Mouse (Mus musculus) hindbrain, embryonic 14.5 days (tissue): ENCODE measurements at regions not wholly inside any gene's neighbourhood (a gene's known extent, or its start where the extent isn't known, plus 50 kb on each side); places are given as distances from the start of the nearest gene placed in this dataset.

Experiments used
- ATAC-seq: fragments of 200-750 bp; cut with Nextera tagmentation; 2 replicates; pipeline ENCODE4 v1.8.0; 2017; ENCODE audit warnings: moderate number of reproducible peaks, mild to moderate bottlenecking, moderate TSS enrichment, moderate library complexity; ENCODE audit not compliant: low FRiP score
- DNase-seq: peaks from one replicate; pipeline ENCODE4 v3.0.0-alpha.2; 2015; ENCODE audit warnings: low spot score
- H3K27ac ChIP-seq: fragments of 300-500 bp; sonication (generic); 2 replicates; pipeline ENCODE4 v1.5.1; 2014; ENCODE audit warnings: mild to moderate bottlenecking, moderate library complexity
- H3K27me3 ChIP-seq: fragments of 300-500 bp; sonication (generic); 2 replicates; pipeline ENCODE4 v1.6.1; 2014; ENCODE audit warnings: mild to moderate bottlenecking, low read length, mixed read lengths; ENCODE audit not compliant: control insufficient read depth, insufficient read depth
- H3K36me3 ChIP-seq: fragments of 300-500 bp; sonication (generic); replicated peaks from 2 replicates; pipeline ENCODE4 v1.6.1; 2014; ENCODE audit not compliant: control insufficient read depth, insufficient read depth
- H3K4me1 ChIP-seq: fragments of 300-500 bp; sonication (generic); replicated peaks from 2 replicates; pipeline ENCODE4 v1.6.1; 2014; ENCODE audit warnings: antibody characterized with exemption, low read length, mixed read lengths; ENCODE audit not compliant: control insufficient read depth, insufficient read depth
- H3K4me2 ChIP-seq: fragments of 300-500 bp; sonication (generic); replicated peaks from 2 replicates; pipeline ENCODE4 v1.6.1; 2014; ENCODE audit warnings: mild to moderate bottlenecking, moderate library complexity
- H3K4me3 ChIP-seq: fragments of 300-500 bp; sonication (generic); replicated peaks from 2 replicates; pipeline ENCODE4 v1.5.1; 2014; ENCODE audit warnings: mild to moderate bottlenecking, low read length
- H3K9ac ChIP-seq: fragments of 300-500 bp; sonication (generic); 2 replicates; pipeline ENCODE4 v1.6.1; 2014
- H3K9me3 ChIP-seq: fragments of 300-500 bp; sonication (generic); 2 replicates; pipeline ENCODE4 v1.6.1; 2016; ENCODE audit warnings: low read length; ENCODE audit not compliant: control insufficient read depth
- WGBS: fragments of 180-500 bp; shearing (Covaris S2); extraction: QIAGEN DNeasy Blood & Tissue Kit; methylation state at CpG from one replicate; pipeline ENCODE4 v1.1.7; 2014; 5-methylcytosine and 5-hydroxymethylcytosine counted together

DNA sequence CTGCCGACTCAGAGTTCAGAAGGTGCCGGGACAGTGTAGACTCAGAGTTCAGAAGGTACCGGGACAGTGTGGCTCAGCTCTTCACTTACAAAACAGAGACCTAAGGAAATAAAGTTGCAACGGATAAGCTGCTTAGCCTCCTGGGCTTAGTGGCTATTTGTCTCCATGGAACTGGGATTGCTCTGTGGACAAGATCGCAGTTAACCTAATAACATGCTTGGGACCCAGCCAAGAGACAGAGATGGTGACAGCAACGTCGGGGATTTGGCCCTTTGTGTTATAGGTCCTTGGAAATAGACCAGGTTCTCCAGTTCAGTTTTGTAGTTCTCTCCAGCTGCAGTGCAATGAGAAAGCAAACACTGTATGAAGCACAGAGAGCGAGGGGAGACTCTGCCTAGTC, 549.1 kb upstream of the Adam5 start:
- H3K36me3 ChIP-seq = no peaks in the 10 kb centered on the region
- H3K9me3 ChIP-seq = no peaks in the 10 kb centered on the region
- no peaks in the 10 kb centered on the region for H3K27me3 ChIP-seq
- H3K9ac ChIP-seq = no peak overlapping the region
- ATAC-seq (no peak), DNase-seq (no peak)
- H3K27ac ChIP-seq = no peak overlapping the region
- WGBS = 58% methylated on average over 8 of the region's 8 CpGs
- no peak overlapping the region for H3K4me2 ChIP-seq
- H3K4me3 ChIP-seq = no peak overlapping the region
- H3K4me1 ChIP-seq = peaks cover 11% of the 10 kb centered on the region

DNA sequence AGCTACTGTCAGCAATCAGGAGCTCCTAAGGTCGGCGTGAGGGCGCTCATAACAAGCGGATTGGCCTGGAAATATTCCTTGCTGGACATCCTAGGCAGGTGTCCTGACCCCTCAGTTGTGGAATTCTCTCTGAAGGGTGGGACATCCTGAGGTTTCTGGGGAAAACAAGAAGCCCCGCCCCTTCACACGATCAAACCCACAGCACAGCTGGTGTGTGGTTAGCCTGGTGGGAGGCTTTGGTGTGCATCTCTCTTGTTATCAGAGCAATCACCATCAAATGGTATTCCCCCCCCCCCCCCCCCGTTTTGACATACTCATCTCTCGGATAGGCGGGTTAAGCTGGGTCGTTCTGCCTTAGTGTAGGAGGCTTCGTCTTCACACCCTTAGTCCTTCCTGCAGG, 546.8 kb upstream of the Adam5 start:
- Histone ChIP-seq H3K9ac (no peak overlapping the region), H3K9me3 (no peaks in the 10 kb centered on the region), H3K36me3 (no peaks in the 10 kb centered on the region), H3K4me2 (no peak overlapping the region), H3K4me3 (no peak overlapping the region), H3K27me3 (no peaks in the 10 kb centered on the region), H3K27ac (no peak overlapping the region), H3K4me1 (peaks cover 17% of the 10 kb centered on the region)
- DNase-seq (no peak), ATAC-seq (no peak)
- WGBS = 48% methylated on average over 11 of the region's 11 CpGs

DNA sequence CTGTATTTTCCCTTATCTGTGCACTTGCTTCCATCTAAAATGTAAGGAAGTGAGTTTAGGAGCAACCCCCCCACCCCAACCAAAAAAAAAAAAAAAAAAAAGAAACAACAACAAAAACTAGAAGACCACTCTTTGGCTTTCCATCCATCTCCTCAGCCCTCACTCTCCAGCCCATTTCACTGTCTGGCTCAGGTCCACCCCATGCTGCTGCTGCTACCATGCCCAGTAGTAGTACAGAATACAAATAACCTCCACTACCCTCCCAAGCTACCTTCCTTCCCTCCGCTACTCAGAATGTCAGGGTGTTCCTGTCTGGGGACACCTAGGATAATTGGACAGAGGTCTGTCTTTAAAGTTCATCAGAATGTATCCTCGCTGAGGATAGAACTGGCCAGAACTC, 545.2 kb upstream of the Adam5 start:
- Histone ChIP-seq H3K4me3 (no peak overlapping the region), H3K4me2 (no peak overlapping the region), H3K4me1 (peaks cover 17% of the 10 kb centered on the region), H3K27me3 (no peaks in the 10 kb centered on the region), H3K27ac (no peak overlapping the region), H3K9ac (no peak overlapping the region), H3K9me3 (no peaks in the 10 kb centered on the region), H3K36me3 (no peaks in the 10 kb centered on the region)
- DNase-seq (no peak), ATAC-seq (no peak)
- WGBS = 80% methylated on average over 2 of the region's 2 CpGs

DNA sequence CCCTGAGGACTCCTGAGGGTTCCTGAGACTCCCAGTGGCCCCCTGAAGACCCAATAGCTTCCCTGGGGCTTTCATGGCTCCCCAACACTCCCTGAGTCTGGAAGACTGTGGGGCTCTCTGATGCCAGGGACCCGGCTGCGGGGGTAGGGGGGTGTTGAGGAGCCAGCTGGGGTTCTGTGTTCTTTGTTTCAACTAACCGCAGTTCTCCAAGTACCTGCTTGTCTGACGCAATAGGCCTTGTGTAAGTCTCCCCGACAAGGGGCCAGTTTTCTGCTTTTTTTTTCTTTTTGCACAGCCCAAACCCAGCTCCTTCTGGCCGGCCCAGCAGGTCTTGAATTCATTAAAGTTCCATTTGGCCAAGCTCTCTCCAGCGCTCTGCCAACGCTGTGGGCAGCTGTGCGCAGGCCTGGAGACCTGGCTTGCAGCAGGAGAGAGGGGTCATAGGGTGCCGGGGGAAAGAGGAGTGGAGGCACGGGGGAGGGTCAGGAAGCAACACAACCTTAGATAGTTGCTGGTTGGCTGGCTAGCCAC, 544.5 kb upstream of the Adam5 start:
- ATAC-seq = peak; percentile 56; the same call in 1 of the 2 replicates
- Histone ChIP-seq H3K9ac (no peak overlapping the region; the same call in 1 of the 2 replicates), H3K27me3 (no peaks in the 10 kb centered on the region), H3K4me1 (peaks cover 17% of the 10 kb centered on the region), H3K4me3 (no peak overlapping the region), H3K36me3 (no peaks in the 10 kb centered on the region), H3K4me2 (peak overlapping the region; percentile 37), H3K9me3 (no peaks in the 10 kb centered on the region), H3K27ac (0 out of 2 replicates have a peak overlapping the region, but pooled peaks have one; percentile 17)
- peak; percentile 53 for DNase-seq
- WGBS = 6% methylated on average over 11 of the region's 11 CpGs

DNA sequence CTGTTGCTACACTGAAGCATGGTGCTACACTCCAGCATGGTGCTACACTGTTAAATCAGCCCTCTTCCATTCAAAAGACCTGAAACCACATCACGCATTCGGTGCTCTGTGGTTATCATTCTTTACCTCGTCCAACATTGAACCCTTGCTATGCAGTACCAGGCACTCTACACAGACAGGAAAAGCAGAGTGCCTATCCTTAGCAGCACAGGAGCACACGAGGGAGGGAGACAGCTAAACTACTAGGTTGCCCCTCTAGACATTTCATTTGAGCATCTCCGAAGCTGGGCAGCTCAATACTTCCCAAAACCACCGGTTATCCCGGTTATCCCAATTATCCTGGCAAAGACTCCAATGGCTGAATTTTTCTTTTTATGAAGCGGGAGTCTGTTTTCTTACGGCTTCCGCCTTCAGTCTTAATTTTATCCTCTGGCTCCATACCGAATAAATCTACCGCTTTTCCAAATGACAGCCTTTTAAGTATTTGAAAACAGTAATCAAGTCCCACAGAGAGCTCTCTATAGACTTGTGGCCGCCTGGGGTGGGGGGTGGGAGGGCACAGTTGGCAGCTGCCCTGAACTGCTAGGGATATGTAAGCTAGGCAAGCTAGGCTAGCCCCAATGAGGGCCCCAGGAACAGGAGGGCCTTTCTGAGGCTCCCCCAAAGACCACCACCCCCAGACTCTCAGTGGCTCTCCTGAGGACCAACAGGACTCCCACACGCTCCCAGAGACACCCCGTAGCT, 543.8 kb upstream of the Adam5 start:
- DNase-seq (no peak), ATAC-seq (peak; percentile 64; the same call in 1 of the 2 replicates)
- Histone ChIP-seq H3K4me2 (peak overlapping the region; percentile 37; the same call in 1 of the 2 replicates), H3K4me3 (no peak overlapping the region), H3K4me1 (peaks cover 17% of the 10 kb centered on the region), H3K9ac (no peak overlapping the region), H3K27ac (0 out of 2 replicates have a peak overlapping the region, but pooled peaks have one; percentile 17), H3K36me3 (no peaks in the 10 kb centered on the region), H3K27me3 (no peaks in the 10 kb centered on the region), H3K9me3 (no peaks in the 10 kb centered on the region)
- WGBS = 21% methylated on average over 15 of the region's 15 CpGs

DNA sequence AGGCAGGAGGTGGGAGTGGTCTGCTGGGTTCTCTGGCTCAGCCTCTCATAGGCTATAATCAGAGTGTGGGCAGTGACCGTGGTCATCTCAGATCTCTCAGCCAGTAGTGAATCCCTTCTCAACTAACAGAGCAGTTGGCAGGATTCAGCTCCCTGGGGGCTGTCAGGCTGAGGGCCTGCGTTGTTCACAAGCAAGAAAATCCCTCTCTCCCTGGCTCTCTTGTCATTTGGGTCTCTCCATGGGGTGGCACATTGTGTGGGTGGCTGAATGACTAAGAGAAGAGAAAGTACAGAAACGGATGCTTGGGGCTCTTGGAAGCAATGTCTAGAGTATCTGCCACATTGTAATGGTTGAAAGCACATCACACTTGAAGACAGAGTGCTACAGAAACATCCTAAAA, 542.0 kb upstream of the Adam5 start:
- H3K9ac ChIP-seq = no peak overlapping the region
- H3K27ac ChIP-seq = no peak overlapping the region
- no peaks in the 10 kb centered on the region for H3K27me3 ChIP-seq
- H3K4me1 ChIP-seq = peaks cover 14% of the 10 kb centered on the region
- no peak overlapping the region for H3K4me3 ChIP-seq
- H3K4me2 ChIP-seq = no peak overlapping the region
- 30% methylated on average over 3 of the region's 3 CpGs for WGBS
- no peaks in the 10 kb centered on the region for H3K9me3 ChIP-seq
- no peaks in the 10 kb centered on the region for H3K36me3 ChIP-seq
- ATAC-seq = no peak
- DNase-seq = no peak

DNA sequence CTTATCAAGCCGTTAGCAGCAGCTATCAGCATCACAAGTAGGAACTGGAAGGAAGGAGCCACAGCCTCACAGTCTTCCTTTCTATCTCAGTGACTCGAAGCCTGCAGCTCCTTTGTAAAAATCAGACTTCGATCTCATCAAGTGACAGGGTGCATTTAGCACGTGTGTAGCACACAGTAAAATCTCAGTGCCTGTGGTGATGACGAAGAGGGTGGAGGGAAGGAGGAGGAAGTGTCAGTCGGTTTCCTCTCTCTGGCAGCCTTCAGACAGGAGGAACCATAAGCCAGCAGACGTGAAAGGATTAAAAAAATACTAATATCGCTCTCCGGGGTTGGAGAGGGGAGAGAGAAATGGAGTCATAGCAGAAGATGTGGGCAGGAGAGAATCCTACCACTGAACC, 538.5 kb upstream of the Adam5 start:
- Histone ChIP-seq H3K36me3 (no peaks in the 10 kb centered on the region), H3K27me3 (no peaks in the 10 kb centered on the region), H3K4me1 (no peaks in the 10 kb centered on the region), H3K4me2 (no peak overlapping the region), H3K4me3 (no peak overlapping the region), H3K27ac (no peak overlapping the region), H3K9me3 (no peaks in the 10 kb centered on the region), H3K9ac (no peak overlapping the region)
- DNase-seq = no peak
- 74% methylated on average over 9 of the region's 9 CpGs for WGBS
- no peak for ATAC-seq

DNA sequence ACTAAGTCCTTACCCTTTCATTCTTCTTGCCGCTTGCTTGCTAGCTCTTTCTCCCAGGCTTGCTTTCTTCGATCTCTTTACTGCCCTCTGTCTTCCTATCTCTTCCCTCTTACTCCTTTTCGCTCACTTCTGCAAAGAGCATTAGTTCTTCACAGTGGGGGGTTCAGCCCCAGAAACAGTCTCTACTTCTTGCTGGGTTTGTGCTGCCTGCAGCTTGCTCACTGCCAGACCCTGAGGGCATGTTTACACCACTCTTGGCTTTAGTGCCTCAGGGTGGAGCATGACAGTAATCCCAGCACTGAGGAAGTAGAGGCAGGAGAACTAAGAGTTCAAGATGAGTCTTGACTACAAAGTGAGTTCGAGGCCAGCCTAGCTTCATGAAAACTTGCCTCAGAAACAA, 538.0 kb upstream of the Adam5 start:
- Histone ChIP-seq H3K27ac (no peak overlapping the region), H3K36me3 (no peaks in the 10 kb centered on the region), H3K9me3 (no peaks in the 10 kb centered on the region), H3K27me3 (no peaks in the 10 kb centered on the region), H3K4me2 (no peak overlapping the region), H3K4me3 (no peak overlapping the region), H3K9ac (no peak overlapping the region), H3K4me1 (no peaks in the 10 kb centered on the region)
- DNase-seq = no peak
- no peak for ATAC-seq
- WGBS = 73% methylated on average over 4 of the region's 4 CpGs

DNA sequence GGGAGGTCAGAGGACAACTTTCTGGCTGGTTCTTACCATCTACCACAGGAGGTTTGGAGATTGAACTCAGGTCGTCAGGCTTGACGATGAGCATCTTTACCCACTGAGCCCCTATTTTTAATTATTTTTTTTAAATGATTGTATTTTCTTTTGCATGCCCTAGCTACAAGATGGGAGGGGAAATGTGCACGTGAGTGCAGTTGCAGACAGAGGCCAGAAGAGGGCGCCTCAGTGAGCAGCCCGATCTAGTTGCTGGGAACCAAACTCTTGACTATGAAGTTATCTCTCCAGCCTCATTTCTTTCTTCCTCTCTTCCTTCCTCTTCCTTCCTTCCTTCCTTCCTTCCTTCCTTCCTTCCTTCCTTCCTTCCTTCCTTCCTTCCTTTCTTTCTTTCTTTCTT, 537.3 kb upstream of the Adam5 start:
- Histone ChIP-seq H3K4me2 (no peak overlapping the region), H3K36me3 (no peaks in the 10 kb centered on the region), H3K27ac (no peak overlapping the region), H3K4me3 (no peak overlapping the region), H3K27me3 (no peaks in the 10 kb centered on the region), H3K4me1 (no peaks in the 10 kb centered on the region), H3K9me3 (peaks cover 6% of the 10 kb centered on the region; the same call in 1 of the 2 replicates), H3K9ac (no peak overlapping the region)
- 90% methylated on average over 5 of the region's 5 CpGs for WGBS
- no peak for DNase-seq
- no peak for ATAC-seq
